Mouse (Mus musculus) intestine, embryonic 16.5 days (tissue): ENCODE measurements around the gene Tlcd1. TPM values are rescaled to one million over a fixed set of nuclear protein-coding genes. Genes with fewer than 3 reads are reported as not detected.

Source experiments
- ATAC-seq: fragments of 200-750 bp; cut with Nextera tagmentation; 2 replicates; pipeline ENCODE4 v1.8.0; 2017; ENCODE audit warnings: moderate TSS enrichment, moderate library complexity
- H3K27ac ChIP-seq: fragments of 300-500 bp; sonication (generic); 2 replicates; pipeline ENCODE4 v1.5.1; 2014; ENCODE audit warnings: mild to moderate bottlenecking, low read length
- H3K27me3 ChIP-seq: fragments of 300-500 bp; sonication (generic); replicated peaks from 2 replicates; pipeline ENCODE4 v1.6.1; 2014; ENCODE audit warnings: low read length, control low read depth, mixed read lengths; ENCODE audit not compliant: control insufficient read depth, insufficient read depth
- H3K36me3 ChIP-seq: fragments of 300-500 bp; sonication (generic); 2 replicates; pipeline ENCODE4 v1.6.1; 2014; ENCODE audit warnings: low read length, control low read depth; ENCODE audit not compliant: control insufficient read depth, insufficient read depth
- H3K4me1 ChIP-seq: fragments of 300-500 bp; sonication (generic); 2 replicates; pipeline ENCODE4 v1.6.1; 2014; ENCODE audit warnings: low read length, control low read depth, mixed read lengths; ENCODE audit not compliant: control insufficient read depth, insufficient read depth
- H3K4me2 ChIP-seq: fragments of 300-500 bp; sonication (generic); 2 replicates; pipeline ENCODE4 v1.6.1; 2014; ENCODE audit warnings: low read depth, low read length, control low read depth
- H3K4me3 ChIP-seq: fragments of 300-500 bp; sonication (generic); 2 replicates; pipeline ENCODE4 v1.5.1; 2014; ENCODE audit warnings: mild to moderate bottlenecking, low read length
- H3K9ac ChIP-seq: fragments of 300-500 bp; sonication (generic); 2 replicates; pipeline ENCODE4 v1.6.1; 2014; ENCODE audit warnings: low read depth, low read length
- H3K9me3 ChIP-seq: fragments of 300-500 bp; sonication (generic); 2 replicates; pipeline ENCODE4 v1.6.1; 2016; ENCODE audit warnings: low read length, control low read depth; ENCODE audit not compliant: control insufficient read depth
- WGBS: fragments of 180-500 bp; shearing (Covaris S2); extraction: QIAGEN DNeasy Blood & Tissue Kit; methylation state at CpG from one replicate; pipeline ENCODE4 v1.1.7; 2014; 5-methylcytosine and 5-hydroxymethylcytosine counted together
- microRNA-seq: library from miRNA; unstranded; fragments of <30 nt; microRNA quantifications from one replicate; pipeline ENCODE4, GENCODE M21; 2016
- polyA plus RNA-seq: library from polyadenylated mRNA; unstranded; fragments of >200 nt; fragmentation: Nextera tagmentation; extraction: Ambion mirVana; gene quantifications from 2 replicates; pipeline ENCODE4 v1.2.1, GENCODE M21; 2015

Tlcd1 gene
- polyA plus RNA-seq, 1 experiment from 2014 or later: 44.2 TPM

- Histone ChIP-seq H3K4me1 (peaks cover 14% of the 10 kb centered on the region), H3K27me3 (no peaks in the 10 kb centered on the region), H3K4me2 (no peak overlapping the region), H3K9me3 (no peaks in the 10 kb centered on the region), H3K27ac (no peak overlapping the region), H3K36me3 (peaks cover 19% of the 10 kb centered on the region), H3K9ac (no peak overlapping the region), H3K4me3 (no peak overlapping the region)
- WGBS: 84% methylated on average over 7 of the region's 7 CpGs
- ATAC-seq: no peak
Observed at GRCm38 (mm10) chr11:78207190-78207589, 30.7 kb downstream of the Tlcd1 start.

DNA sequence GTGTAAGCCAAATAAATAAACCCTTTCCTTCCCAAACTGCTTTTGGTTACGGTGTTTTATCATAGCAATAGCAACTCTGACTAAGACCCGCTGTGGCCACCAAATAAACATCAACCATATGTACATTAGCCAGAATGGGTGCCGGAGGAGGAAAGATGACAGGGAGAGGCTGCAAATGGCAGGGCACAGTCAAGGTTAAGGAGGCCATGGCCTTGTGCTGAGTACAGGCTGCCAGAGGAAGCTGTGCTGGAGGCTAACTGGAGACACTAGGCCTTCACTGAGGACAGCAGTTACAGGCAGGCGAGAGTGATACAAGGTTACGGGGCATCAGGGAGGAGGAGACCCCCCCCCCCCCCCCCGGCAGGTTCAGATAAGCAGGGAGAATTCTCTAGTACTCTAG, 33.4 kb downstream of the Tlcd1 start:
- 91% methylated on average over 6 of the region's 6 CpGs for WGBS
- Histone ChIP-seq H3K36me3 (peaks cover 28% of the 10 kb centered on the region), H3K9me3 (no peaks in the 10 kb centered on the region), H3K9ac (no peak overlapping the region), H3K27ac (no peak overlapping the region), H3K4me3 (no peak overlapping the region), H3K4me1 (peaks cover 10% of the 10 kb centered on the region), H3K27me3 (no peaks in the 10 kb centered on the region), H3K4me2 (no peak overlapping the region)
- ATAC-seq: no peak

GRCm38 (mm10) chr11:78210615-78211014, 34.1 kb downstream of the Tlcd1 start:
- H3K36me3 ChIP-seq: peaks cover 28% of the 10 kb centered on the region
- H3K27ac ChIP-seq: no peak overlapping the region
- 57% methylated on average over 7 of the region's 7 CpGs for WGBS
- no peak overlapping the region for H3K9ac ChIP-seq
- H3K9me3 ChIP-seq: no peaks in the 10 kb centered on the region
- ATAC-seq: no peak
- no peaks in the 10 kb centered on the region for H3K27me3 ChIP-seq
- H3K4me3 ChIP-seq: no peak overlapping the region
- H3K4me1 ChIP-seq: peaks cover 4% of the 10 kb centered on the region
- H3K4me2 ChIP-seq: no peak overlapping the region

DNA sequence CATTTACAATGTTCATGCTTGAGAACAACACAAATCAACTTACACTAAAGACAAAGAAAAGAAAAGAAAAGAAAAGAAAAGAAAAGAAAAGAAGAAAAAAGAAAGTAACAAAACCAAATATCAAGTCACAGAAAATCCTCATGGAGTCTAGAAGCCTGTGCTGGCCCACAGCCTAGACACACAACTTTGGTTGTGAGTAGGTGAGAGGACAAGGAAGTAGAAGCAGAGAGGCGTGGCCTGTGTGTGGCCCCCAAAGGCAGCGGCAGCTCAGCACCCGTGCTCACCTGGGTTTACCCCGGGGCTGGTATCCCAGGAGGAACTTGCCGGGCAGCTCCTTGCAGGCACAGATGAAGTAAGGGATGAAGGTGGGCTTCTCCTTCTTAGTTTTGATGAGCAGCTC, 35.0 kb downstream of the Tlcd1 start:
- no peak overlapping the region for H3K27ac ChIP-seq
- H3K4me1 ChIP-seq: no peaks in the 10 kb centered on the region
- no peaks in the 10 kb centered on the region for H3K27me3 ChIP-seq
- peaks cover 28% of the 10 kb centered on the region for H3K36me3 ChIP-seq
- H3K9me3 ChIP-seq: no peaks in the 10 kb centered on the region
- WGBS: 75% methylated on average over 5 of the region's 5 CpGs
- no peak overlapping the region for H3K4me3 ChIP-seq
- no peak overlapping the region for H3K9ac ChIP-seq
- no peak for ATAC-seq
- no peak overlapping the region for H3K4me2 ChIP-seq

GRCm38 (mm10) chr11:78213086-78213817, 36.7 kb downstream of the Tlcd1 start:
- Histone ChIP-seq H3K36me3 (peaks cover 25% of the 10 kb centered on the region), H3K9ac (no peak overlapping the region), H3K27me3 (no peaks in the 10 kb centered on the region), H3K4me1 (no peaks in the 10 kb centered on the region), H3K4me3 (no peak overlapping the region), H3K27ac (no peak overlapping the region), H3K9me3 (no peaks in the 10 kb centered on the region), H3K4me2 (no peak overlapping the region)
- WGBS: 90% methylated on average over 14 of the region's 14 CpGs
- no peak for ATAC-seq

- Histone ChIP-seq H3K27me3 (no peaks in the 10 kb centered on the region), H3K4me3 (no peak overlapping the region), H3K4me1 (no peaks in the 10 kb centered on the region), H3K36me3 (peaks cover 26% of the 10 kb centered on the region), H3K4me2 (no peak overlapping the region), H3K27ac (no peak overlapping the region), H3K9ac (no peak overlapping the region), H3K9me3 (no peaks in the 10 kb centered on the region)
- no peak for ATAC-seq
- 87% methylated on average over 11 of the region's 11 CpGs for WGBS
Observed at GRCm38 (mm10) chr11:78215709-78216317, 39.3 kb downstream of the Tlcd1 start.

DNA sequence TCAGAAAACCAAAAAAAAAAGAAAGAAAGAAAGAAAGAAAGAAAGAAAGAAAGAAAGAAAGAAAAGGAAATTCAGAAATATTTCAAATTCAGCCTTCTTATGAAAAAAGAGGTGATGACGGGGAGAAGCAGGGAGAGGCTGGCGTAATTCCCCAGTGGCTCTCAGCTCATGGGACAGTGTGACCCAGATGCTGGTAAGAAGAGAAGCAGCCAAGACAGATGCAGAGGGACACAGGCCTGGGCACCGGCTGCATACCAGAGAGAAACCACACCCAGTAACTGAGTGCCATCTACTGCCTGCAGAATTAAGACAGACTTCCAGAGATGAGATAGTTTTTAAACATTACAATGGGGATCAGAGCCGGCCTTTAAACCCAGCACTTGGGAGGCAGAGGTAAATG, 47.1 kb downstream of the Tlcd1 start:
- H3K27ac ChIP-seq: no peak overlapping the region
- no peaks in the 10 kb centered on the region for H3K4me1 ChIP-seq
- H3K4me3 ChIP-seq: no peak overlapping the region
- H3K36me3 ChIP-seq: peaks cover 46% of the 10 kb centered on the region
- H3K27me3 ChIP-seq: no peaks in the 10 kb centered on the region
- 90% methylated on average over 4 of the region's 4 CpGs for WGBS
- no peaks in the 10 kb centered on the region for H3K9me3 ChIP-seq
- no peak overlapping the region for H3K9ac ChIP-seq
- no peak for ATAC-seq
- H3K4me2 ChIP-seq: no peak overlapping the region

Small RNA genes within 50 kb of the gene (microRNA-seq; reads per million reads assigned to microRNA genes)
- gene Mir7653: not detected

Other genes starting within 250 kb of the Tlcd1 start
- 0.48 and 0.56 TPM in 2 replicates for gene Sez6, start 245.9 kb upstream of the Tlcd1 start, polyA plus RNA-seq
- 9.4 and 9.5 TPM in 2 replicates for gene Phf12, start 194.0 kb upstream of the Tlcd1 start, polyA plus RNA-seq
- gene Dhrs13, start 144.4 kb upstream of the Tlcd1 start, polyA plus RNA-seq: 14.2 and 16.9 TPM in 2 replicates
- 37.8 and 40.9 TPM in 2 replicates for gene Flot2, start 138.8 kb upstream of the Tlcd1 start, polyA plus RNA-seq
- gene Eral1, start 96.3 kb upstream of the Tlcd1 start, polyA plus RNA-seq: 29.2 and 31.2 TPM in 2 replicates
- 14.2 and 16.1 TPM in 2 replicates for gene Fam222b, start 82.1 kb upstream of the Tlcd1 start, polyA plus RNA-seq
- gene Traf4, start 11.1 kb upstream of the Tlcd1 start, polyA plus RNA-seq: 73.9 and 79.8 TPM in 2 replicates
- 14.9 and 17.1 TPM in 2 replicates for gene Nek8, start within 50 bp of the Tlcd1 start, polyA plus RNA-seq
- 1,166 and 1,241 TPM in 2 replicates for gene Rpl23a, start 6.9 kb downstream of the Tlcd1 start, polyA plus RNA-seq
- gene Rab34, start 11.7 kb downstream of the Tlcd1 start, polyA plus RNA-seq: 71.0 and 73.4 TPM in 2 replicates
- gene Proca1, start 16.7 kb downstream of the Tlcd1 start, polyA plus RNA-seq: 1.8 and 2.3 TPM in 2 replicates
- 72.7 and 74.8 TPM in 2 replicates for gene Sdf2, start 69.0 kb downstream of the Tlcd1 start, polyA plus RNA-seq
- gene Supt6, start 69.3 kb downstream of the Tlcd1 start, polyA plus RNA-seq: 19.6 and 21.1 TPM in 2 replicates
- gene 2610507B11Rik, start 85.0 kb downstream of the Tlcd1 start, polyA plus RNA-seq: 50.6 and 56.9 TPM in 2 replicates
- gene BC030499, start 114.1 kb downstream of the Tlcd1 start, polyA plus RNA-seq: 0.32 TPM in 1 of 2 replicates, not detected in the other
- 23.4 and 27.3 TPM in 2 replicates for gene Spag5, start 124.8 kb downstream of the Tlcd1 start, polyA plus RNA-seq
- 33.3 and 34.0 TPM in 2 replicates for gene Aldoc, start 146.3 kb downstream of the Tlcd1 start, polyA plus RNA-seq
- gene Pigs, start 151.7 kb downstream of the Tlcd1 start, polyA plus RNA-seq: 92.9 and 93.1 TPM in 2 replicates
- 29.5 and 29.9 TPM in 2 replicates for gene Unc119, start 166.8 kb downstream of the Tlcd1 start, polyA plus RNA-seq
- not detected in 2 replicates for gene Foxn1, start 209.8 kb downstream of the Tlcd1 start, polyA plus RNA-seq
- gene Slc13a2, start 245.5 kb downstream of the Tlcd1 start, polyA plus RNA-seq: 4.6 and 6.7 TPM in 2 replicates